Mouse (Mus musculus) spleen, postnatal 14 days (tissue): ENCODE measurements around the gene Gm44511.
A peak's percentile ranks its signal among the peaks of the same experiment; 100 is the strongest.
"Not testable (repeated sequence)": the region's sequence is repeated elsewhere in the genome, so short reads cannot be mapped to it uniquely, and the experiment has no call there.

ENCODE experiments used
- DNase-seq, 2 experiments: peaks; one replicate each; pipeline ENCODE4 v3.0.0; 2021 to 2022; ENCODE audit warnings: low spot score in 2 of 2

Gene Gm44511

DNA sequence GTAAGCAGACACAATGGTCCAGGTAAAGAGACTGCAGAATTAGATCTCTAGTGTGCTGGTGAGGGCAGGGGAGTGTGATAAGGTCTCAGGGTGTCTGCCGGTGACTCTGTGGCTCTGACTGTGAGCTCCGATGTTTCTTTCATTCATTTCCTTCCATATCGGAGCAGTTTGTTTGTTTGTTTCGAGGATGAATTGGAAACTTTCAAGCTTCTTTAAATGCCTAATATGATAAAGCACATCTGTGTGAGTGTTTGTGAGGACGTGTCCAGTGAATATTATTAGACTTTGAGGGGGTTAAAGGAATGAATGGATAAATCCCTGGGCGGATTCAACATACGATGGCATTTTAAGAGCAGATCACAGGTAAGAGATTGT lies 26.2 kb downstream of the Gm44511 start:
- DNase-seq: no peak

DNA sequence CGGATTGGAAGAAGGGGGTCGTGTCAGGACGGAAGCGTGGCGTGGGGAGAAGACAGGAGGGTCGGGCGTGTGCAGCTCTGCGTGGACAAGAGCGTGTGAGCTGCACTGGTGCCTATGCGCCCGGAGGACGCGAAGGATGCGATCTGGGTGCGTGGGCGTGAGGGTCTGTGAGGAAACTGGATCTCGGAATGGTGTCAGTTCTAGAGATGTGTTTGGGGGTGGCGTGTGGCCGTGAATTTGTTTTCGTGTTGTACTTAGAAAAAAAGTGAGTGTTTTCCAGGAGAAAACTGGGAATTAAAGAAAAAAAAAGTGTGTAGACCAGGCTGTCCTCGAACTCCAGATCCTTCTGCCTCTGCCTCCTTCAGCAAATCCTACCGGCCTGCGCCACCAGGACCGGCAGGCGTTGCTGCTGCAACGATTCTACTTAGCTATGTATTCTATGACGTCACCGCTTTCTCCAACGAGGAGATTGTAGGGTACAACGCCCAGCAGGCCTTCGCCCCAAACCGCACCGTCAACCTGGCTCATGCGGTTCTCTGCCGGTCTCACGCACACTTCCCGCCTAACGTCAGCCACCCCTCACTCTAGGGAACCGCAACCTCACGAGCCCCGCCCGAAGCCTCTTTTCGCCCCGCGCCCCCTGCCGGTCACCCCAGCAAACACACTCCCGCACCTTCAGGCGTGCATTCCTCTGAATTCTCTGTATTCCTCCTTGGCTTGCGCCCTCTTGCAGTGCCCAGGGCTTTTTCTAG lies 26.8 kb downstream of the Gm44511 start:
- DNase-seq: peak; percentile 65 to 74

GRCm38 (mm10) chr6:128798772-128799143 lies 27.4 kb downstream of the Gm44511 start:
- DNase-seq: peak; percentile 53 to 60

- peak in 1 of 2 experiments; percentile 5 for DNase-seq
Observed at GRCm38 (mm10) chr6:128797936-128798771, 28.0 kb downstream of the Gm44511 start.

GRCm38 (mm10) chr6:128797185-128797905 lies 28.8 kb downstream of the Gm44511 start:
- DNase-seq: no peak

- DNase-seq: no peak
Observed at GRCm38 (mm10) chr6:128796321-128796955, 29.7 kb downstream of the Gm44511 start.

- DNase-seq: no peak
Observed at GRCm38 (mm10) chr6:128793734-128794133, 32.4 kb downstream of the Gm44511 start.

DNA sequence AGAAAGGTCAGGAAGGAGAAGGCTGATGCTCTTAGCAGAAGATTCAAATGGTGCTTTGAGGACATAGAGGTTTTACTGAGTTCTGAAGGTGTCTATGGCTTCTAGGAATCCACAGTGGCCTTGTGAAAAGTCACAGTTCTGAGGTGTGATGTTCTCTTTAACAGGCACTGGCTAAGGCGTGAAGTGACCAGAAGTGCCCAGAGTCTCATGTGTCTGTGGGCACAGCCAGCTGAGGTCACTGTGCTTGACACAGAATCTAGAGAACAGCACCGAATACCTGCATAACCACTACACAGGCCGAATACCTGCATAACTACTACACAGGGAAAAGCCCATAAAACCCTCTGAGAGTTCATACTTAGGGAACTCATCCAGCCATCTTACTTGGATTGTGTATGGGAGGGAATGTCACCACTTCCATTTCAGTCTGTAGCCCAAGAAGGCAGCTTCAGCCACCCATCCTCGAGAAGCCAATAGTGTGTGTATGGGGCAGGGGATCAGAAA lies 35.6 kb downstream of the Gm44511 start:
- not testable (repeated sequence) for DNase-seq

DNA sequence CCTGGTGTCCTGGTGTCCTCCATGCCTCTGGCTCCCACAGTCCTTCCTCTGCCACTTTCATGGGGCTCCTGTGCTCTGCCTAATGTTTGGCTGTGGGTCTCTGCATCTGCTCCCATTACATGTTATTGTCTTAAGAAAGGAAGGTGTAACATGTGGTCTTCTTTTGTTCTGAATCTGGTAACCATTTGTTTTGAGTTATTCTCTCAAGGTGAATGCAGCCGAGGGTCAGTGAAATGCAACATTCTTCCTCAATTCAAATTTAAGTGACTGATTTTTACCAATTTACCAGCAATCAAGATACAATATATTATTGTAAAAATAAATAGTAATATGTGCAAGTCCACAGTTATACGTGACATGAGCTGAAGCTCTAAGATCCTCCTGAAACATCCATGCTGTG lies 37.0 kb downstream of the Gm44511 start, which contains the start of gene Klrb1c:
Gene Klrb1c, minus strand, starts transcription at position 101 of the 400 bp plus-strand sequence.
- no peak for DNase-seq

DNA sequence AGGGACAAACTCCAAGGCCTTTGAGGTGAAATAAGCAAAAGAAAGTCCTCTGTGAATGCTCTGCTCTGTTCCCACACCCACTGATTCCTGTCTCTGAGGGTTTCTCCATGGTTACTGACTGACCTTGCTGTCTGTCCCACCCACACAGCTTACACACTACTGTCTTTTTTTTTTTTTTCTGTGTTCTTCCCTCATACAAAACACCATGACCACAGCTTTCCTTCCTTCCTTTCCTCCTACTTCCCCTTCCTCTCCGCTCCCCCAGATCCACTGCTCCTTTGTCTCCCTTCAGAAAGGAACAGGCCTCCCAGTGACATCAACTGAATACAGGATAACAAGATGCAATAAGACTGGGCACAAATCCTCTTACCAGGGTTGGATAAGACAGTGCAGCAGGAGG lies 37.6 kb downstream of the Gm44511 start:
- no peak for DNase-seq

GRCm38 (mm10) chr6:128786396-128786795 lies 39.7 kb downstream of the Gm44511 start:
- DNase-seq: not testable (repeated sequence)

DNA sequence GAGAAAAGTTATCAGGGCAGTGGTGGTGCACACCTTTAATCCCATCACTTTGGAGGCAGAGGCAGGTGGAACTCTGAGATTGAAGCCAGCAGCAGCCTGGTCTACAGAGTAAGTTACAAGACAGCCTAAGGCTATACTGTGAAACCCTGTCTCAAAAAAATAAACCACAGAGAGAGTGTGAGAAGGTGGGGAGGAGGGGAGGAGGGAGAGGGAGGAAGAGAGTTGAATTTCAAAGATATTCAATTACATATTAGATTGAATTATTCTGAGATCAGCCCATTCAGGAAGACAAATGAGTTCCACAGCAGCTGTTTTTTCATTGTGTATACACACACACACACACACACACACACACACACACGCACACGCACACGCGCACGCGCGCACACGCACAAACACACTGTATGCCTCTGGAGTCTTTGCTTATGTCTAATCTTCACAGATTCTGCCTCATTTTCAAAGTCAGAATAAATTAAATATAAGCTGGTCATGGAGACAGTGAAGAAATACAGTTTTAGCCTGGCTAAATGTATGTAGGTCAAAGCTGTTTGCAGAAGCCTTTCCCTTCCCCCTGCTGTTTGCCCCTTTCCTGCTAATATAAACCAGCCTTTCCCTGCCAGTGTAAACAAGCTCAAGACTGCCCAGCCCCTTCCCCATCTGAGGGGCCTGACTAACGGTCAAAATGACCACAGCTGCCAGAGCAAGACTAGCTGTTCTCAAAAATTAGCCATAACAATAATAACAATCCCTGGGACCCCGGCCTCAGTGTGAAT lies 56.4 kb downstream of the Gm44511 start:
- DNase-seq: no peak

- no peak for DNase-seq
Observed at GRCm38 (mm10) chr6:128768047-128768446, 58.1 kb downstream of the Gm44511 start.

DNA sequence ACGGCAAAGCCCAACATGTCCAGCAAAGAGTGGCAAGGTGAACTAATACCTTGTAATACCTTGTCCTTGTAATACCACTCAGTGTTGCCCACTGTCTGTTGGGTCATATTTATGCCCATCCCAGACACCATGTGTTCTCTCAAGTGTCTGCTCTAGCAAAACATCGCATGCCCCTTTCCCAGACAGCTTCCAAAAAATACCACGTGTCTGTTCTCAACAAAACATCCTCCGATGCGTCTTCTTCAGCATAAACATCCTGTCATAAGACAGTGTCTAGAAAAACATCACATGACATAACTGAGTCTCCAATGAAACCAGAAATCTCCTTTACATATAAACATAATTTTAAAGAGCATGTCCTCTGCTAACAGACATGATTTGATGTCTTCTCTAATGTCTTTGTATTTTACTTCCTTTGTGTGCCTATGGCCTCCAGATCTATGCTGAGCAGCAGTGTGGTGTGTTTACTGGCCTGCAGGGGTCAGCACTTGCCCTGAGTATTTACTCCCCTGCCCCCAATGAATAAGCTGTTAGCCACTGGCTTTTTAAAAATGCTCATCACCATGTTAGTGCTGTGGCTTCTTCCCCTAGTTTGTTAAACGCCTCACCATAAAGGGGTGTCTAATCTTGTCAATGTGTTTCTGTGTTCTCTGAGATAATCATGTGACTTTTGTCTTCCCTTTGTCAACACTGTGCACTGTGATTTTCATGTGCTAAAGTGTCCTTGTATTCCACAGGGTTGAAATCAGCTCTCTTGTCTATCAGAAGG lies 59.4 kb downstream of the Gm44511 start:
- peak in 1 of 2 experiments; percentile 31 for DNase-seq

- no peak for DNase-seq
Observed at GRCm38 (mm10) chr6:128765211-128765610, 60.9 kb downstream of the Gm44511 start.

DNA sequence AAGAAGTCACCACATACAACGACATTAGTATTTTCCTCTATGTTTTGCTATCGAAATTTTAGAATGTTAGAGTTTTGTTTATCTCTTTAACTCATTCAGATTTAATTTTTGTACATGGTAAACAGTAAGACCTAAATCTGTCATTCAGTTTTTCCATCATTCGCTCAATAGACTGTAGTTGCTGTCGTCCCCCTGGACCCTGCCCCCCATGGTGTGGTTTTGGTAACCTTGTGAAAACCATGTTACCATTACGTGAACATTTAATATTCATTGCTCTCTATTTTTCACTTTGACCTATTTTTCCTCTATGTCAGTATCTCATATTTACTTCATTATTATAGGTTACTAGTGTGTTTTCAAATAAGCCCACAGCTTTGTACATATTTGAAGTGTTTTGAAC lies 61.5 kb downstream of the Gm44511 start:
- no peak for DNase-seq

- DNase-seq: peak; percentile 81 to 88
Observed at GRCm38 (mm10) chr6:128763736-128764523, 62.2 kb downstream of the Gm44511 start.

GRCm38 (mm10) chr6:128762892-128763670 lies 63.0 kb downstream of the Gm44511 start:
- DNase-seq: not testable (repeated sequence)
